Mouse (Mus musculus): ENCODE results near the gene Lage3. TPM values are rescaled to one million over a fixed set of nuclear protein-coding genes. Genes with fewer than 3 reads are reported as not detected.
"Not testable (repeated sequence)": the region's sequence is repeated elsewhere in the genome, so short reads cannot be mapped to it uniquely, and the experiment has no call there.

The Lage3 gene
- polyA plus RNA-seq, 1 experiment from 2014 or later, result 99.2 TPM

- no peak for DNase-seq (ENCODE audit: low spot score)
- Histone ChIP-seq H3K4me1 (replicated peaks; ENCODE audit: control insufficient read depth, insufficient read depth, low read length) (no peaks in the 10 kb centered on the region), H3K27ac (ENCODE audit: low read depth) (no peak overlapping the region), H3K9me3 (ENCODE audit: control insufficient read depth, low read length) (no peaks in the 10 kb centered on the region), H3K4me2 (ENCODE audit: low read length) (no peak overlapping the region), H3K9ac (ENCODE audit: low read length) (no peak overlapping the region), H3K36me3 (ENCODE audit: control insufficient read depth, insufficient read depth, low read length) (no peaks in the 10 kb centered on the region), H3K4me3 (ENCODE audit: low read depth, low read length) (no peak overlapping the region), H3K27me3 (replicated peaks; ENCODE audit: control insufficient read depth, insufficient read depth, low read length) (no peaks in the 10 kb centered on the region)
- 33% methylated on average over 11 of the region's 11 CpGs for WGBS
- no peak for ATAC-seq (replicated peaks; ENCODE audit: low FRiP score, low TSS enrichment, low read depth)
Measured at GRCm38 (mm10) chrX:74359171-74359570, 5.8 kb upstream of the Lage3 start.

DNA sequence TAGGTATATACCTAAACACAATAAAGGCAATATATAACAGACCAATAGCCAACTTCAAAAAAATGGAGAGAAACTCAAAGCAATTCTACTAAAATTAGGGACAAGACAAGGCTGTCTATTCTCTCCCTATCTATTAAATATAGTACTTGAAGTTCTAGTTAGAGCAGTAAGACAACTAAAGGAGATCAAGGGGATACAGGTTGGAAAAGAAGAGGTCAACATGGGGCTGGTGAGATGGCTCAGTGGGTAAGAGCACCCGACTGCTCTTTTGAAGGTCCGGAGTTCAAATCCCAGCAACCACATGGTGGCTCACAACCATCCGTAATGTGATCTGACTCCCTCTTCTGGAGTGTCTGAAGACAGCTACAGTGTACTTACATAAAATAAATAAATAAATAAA, 3.7 kb upstream of the Lage3 start:
- not testable (repeated sequence) for ATAC-seq (replicated peaks; ENCODE audit: low FRiP score, low TSS enrichment, low read depth); H3K27me3 ChIP-seq (replicated peaks; ENCODE audit: control insufficient read depth, insufficient read depth, low read length); H3K36me3 ChIP-seq (ENCODE audit: control insufficient read depth, insufficient read depth, low read length); H3K9ac ChIP-seq (ENCODE audit: low read length); H3K27ac ChIP-seq (ENCODE audit: low read depth); H3K4me2 ChIP-seq (ENCODE audit: low read length); H3K4me3 ChIP-seq (ENCODE audit: low read depth, low read length); H3K9me3 ChIP-seq (ENCODE audit: control insufficient read depth, low read length); H3K4me1 ChIP-seq (replicated peaks; ENCODE audit: control insufficient read depth, insufficient read depth, low read length); DNase-seq (ENCODE audit: low spot score)
- WGBS, result 90% methylated on average over 3 of the region's 3 CpGs

GRCm38 (mm10) chrX:74352645-74353466, 562 bp downstream of the Lage3 start:
- Histone ChIP-seq H3K36me3 (ENCODE audit: control insufficient read depth, insufficient read depth, low read length) (no peaks in the 10 kb centered on the region), H3K9me3 (ENCODE audit: control insufficient read depth, low read length) (no peaks in the 10 kb centered on the region), H3K4me1 (replicated peaks; ENCODE audit: control insufficient read depth, insufficient read depth, low read length) (no peaks in the 10 kb centered on the region), H3K27ac (ENCODE audit: low read depth) (peak overlapping the region; percentile 9; the same call in 1 of the 2 replicates), H3K4me2 (ENCODE audit: low read length) (peak overlapping the region; percentile 59), H3K27me3 (replicated peaks; ENCODE audit: control insufficient read depth, insufficient read depth, low read length) (no peaks in the 10 kb centered on the region), H3K4me3 (ENCODE audit: low read depth, low read length) (peak overlapping the region; percentile 47), H3K9ac (ENCODE audit: low read length) (peak overlapping the region; percentile 43)
- ATAC-seq (replicated peaks; ENCODE audit: low FRiP score, low TSS enrichment, low read depth) (peak; percentile 62), DNase-seq (ENCODE audit: low spot score) (no peak)
- 22% methylated on average over 13 of the region's 13 CpGs for WGBS

GRCm38 (mm10) chrX:74330166-74330930, 23.1 kb downstream of the Lage3 start:
- WGBS, result 42% methylated on average over 2 of the region's 2 CpGs
- 0 out of 2 replicates have a peak overlapping the region, but pooled peaks have one; percentile 49 for H3K4me3 ChIP-seq (ENCODE audit: low read depth, low read length)
- no peaks in the 10 kb centered on the region for H3K36me3 ChIP-seq (ENCODE audit: control insufficient read depth, insufficient read depth, low read length)
- ATAC-seq (replicated peaks; ENCODE audit: low FRiP score, low TSS enrichment, low read depth), result no peak
- no peak overlapping the region for H3K9ac ChIP-seq (ENCODE audit: low read length)
- peaks cover 10% of the 10 kb centered on the region; the same call in 1 of the 2 replicates for H3K4me1 ChIP-seq (replicated peaks; ENCODE audit: control insufficient read depth, insufficient read depth, low read length)
- peak overlapping the region; percentile 62 for H3K4me2 ChIP-seq (ENCODE audit: low read length)
- H3K9me3 ChIP-seq (ENCODE audit: control insufficient read depth, low read length), result no peaks in the 10 kb centered on the region
- no peak overlapping the region for H3K27ac ChIP-seq (ENCODE audit: low read depth)
- no peaks in the 10 kb centered on the region for H3K27me3 ChIP-seq (replicated peaks; ENCODE audit: control insufficient read depth, insufficient read depth, low read length)
- peak; percentile 54 for DNase-seq (ENCODE audit: low spot score)

- Histone ChIP-seq H3K9ac (ENCODE audit: low read length) (peak overlapping the region; percentile 61), H3K9me3 (ENCODE audit: control insufficient read depth, low read length) (no peaks in the 10 kb centered on the region), H3K27ac (ENCODE audit: low read depth) (no peak overlapping the region), H3K4me2 (ENCODE audit: low read length) (peak overlapping the region; percentile 62), H3K4me3 (ENCODE audit: low read depth, low read length) (peak overlapping the region; percentile 49), H3K36me3 (ENCODE audit: control insufficient read depth, insufficient read depth, low read length) (no peaks in the 10 kb centered on the region), H3K4me1 (replicated peaks; ENCODE audit: control insufficient read depth, insufficient read depth, low read length) (peaks cover 10% of the 10 kb centered on the region; the same call in 1 of the 2 replicates), H3K27me3 (replicated peaks; ENCODE audit: control insufficient read depth, insufficient read depth, low read length) (no peaks in the 10 kb centered on the region)
- peak; percentile 4; the same call in 1 of the 2 replicates for ATAC-seq (replicated peaks; ENCODE audit: low FRiP score, low TSS enrichment, low read depth)
- DNase-seq (ENCODE audit: low spot score), result no peak
- WGBS, result 23% methylated on average over 9 of the region's 10 CpGs
Measured at GRCm38 (mm10) chrX:74329215-74329671, 24.2 kb downstream of the Lage3 start.

GRCm38 (mm10) chrX:74328725-74329161, 24.7 kb downstream of the Lage3 start, which contains the start of gene Plxna3:
Gene Plxna3, plus strand, starts transcription at chrX:74329066.
- H3K4me2 ChIP-seq (ENCODE audit: low read length), result peak within 1 kb of the TSS; percentile 62
- H3K36me3 ChIP-seq (ENCODE audit: control insufficient read depth, insufficient read depth, low read length), result no peaks in the 10 kb centered on the region
- H3K27me3 ChIP-seq (replicated peaks; ENCODE audit: control insufficient read depth, insufficient read depth, low read length), result no peaks in the 10 kb centered on the region
- ATAC-seq (replicated peaks; ENCODE audit: low FRiP score, low TSS enrichment, low read depth) (peak; percentile 95), DNase-seq (ENCODE audit: low spot score) (peak; percentile 86)
- WGBS, result 11% methylated on average over 28 of the region's 30 CpGs
- H3K27ac ChIP-seq (ENCODE audit: low read depth), result peak within 1 kb of the TSS; percentile 71; the same call in 1 of the 2 replicates
- peaks cover 10% of the 10 kb centered on the region; the same call in 1 of the 2 replicates for H3K4me1 ChIP-seq (replicated peaks; ENCODE audit: control insufficient read depth, insufficient read depth, low read length)
- H3K9ac ChIP-seq (ENCODE audit: low read length), result peak within 1 kb of the TSS; percentile 61
- H3K4me3 ChIP-seq (ENCODE audit: low read depth, low read length), result peak within 1 kb of the TSS; percentile 49
- H3K9me3 ChIP-seq (ENCODE audit: control insufficient read depth, low read length), result no peaks in the 10 kb centered on the region

- H3K36me3 ChIP-seq (ENCODE audit: control insufficient read depth, insufficient read depth, low read length), result peaks cover 39% of the 10 kb centered on the region
- peak within 1 kb of the TSS; percentile 55 for H3K4me3 ChIP-seq (ENCODE audit: low read depth, low read length)
- ATAC-seq (replicated peaks; ENCODE audit: low FRiP score, low TSS enrichment, low read depth), result peak; percentile 95
- 11% methylated on average over 57 of the region's 59 CpGs for WGBS
- H3K27me3 ChIP-seq (replicated peaks; ENCODE audit: control insufficient read depth, insufficient read depth, low read length), result no peaks in the 10 kb centered on the region
- peak within 1 kb of the TSS; percentile 53 for H3K9ac ChIP-seq (ENCODE audit: low read length)
- H3K9me3 ChIP-seq (ENCODE audit: control insufficient read depth, low read length), result no peaks in the 10 kb centered on the region
- H3K4me2 ChIP-seq (ENCODE audit: low read length), result peak within 1 kb of the TSS; percentile 57
- H3K27ac ChIP-seq (ENCODE audit: low read depth), result peak within 1 kb of the TSS; percentile 51; the same call in 1 of the 2 replicates
- peak; percentile 83 for DNase-seq (ENCODE audit: low spot score)
- H3K4me1 ChIP-seq (replicated peaks; ENCODE audit: control insufficient read depth, insufficient read depth, low read length), result no peaks in the 10 kb centered on the region; the same call in 1 of the 2 replicates
Measured at GRCm38 (mm10) chrX:74312540-74313464, 40.6 kb downstream of the Lage3 start, which contains the start of gene Fam50a. Gene Fam50a, plus strand, starts transcription at chrX:74313033.
